Mouse (Mus musculus): ENCODE results near the gene Pkp2.

Gene Pkp2

GRCm38 (mm10) chr16:16260882-16261281 is 47.8 kb downstream of the Pkp2 start:
- no peak for DNase-seq (ENCODE audit: low read depth, low spot score)

- no peak for DNase-seq (ENCODE audit: low read depth, low spot score)
These were observed 48.4 kb downstream of the Pkp2 start for GRCm38 (mm10) chr16:16261481-16261880.

- no peak for DNase-seq (ENCODE audit: low read depth, low spot score)
These were observed 49.3 kb downstream of the Pkp2 start for GRCm38 (mm10) chr16:16262436-16262835.

- peak; percentile 20 for DNase-seq (ENCODE audit: low read depth, low spot score)
These were observed 59.9 kb downstream of the Pkp2 start for GRCm38 (mm10) chr16:16272978-16273377.

- no peak for DNase-seq (ENCODE audit: low read depth, low spot score)
These were observed 60.6 kb downstream of the Pkp2 start for GRCm38 (mm10) chr16:16273752-16274151.

GRCm38 (mm10) chr16:16302369-16303137 is 89.4 kb downstream of the Pkp2 start, which contains the start of gene Yars2:
TSS of gene Yars2 (plus strand) at chr16:16302965.
- peak; percentile 94 for DNase-seq (ENCODE audit: low read depth, low spot score)

- peak; percentile 82 for DNase-seq (ENCODE audit: low read depth, low spot score)
These were observed 90.2 kb downstream of the Pkp2 start for GRCm38 (mm10) chr16:16303138-16303827.

GRCm38 (mm10) chr16:16303888-16304287 is 90.8 kb downstream of the Pkp2 start:
- DNase-seq (ENCODE audit: low read depth, low spot score), result peak; percentile 59

GRCm38 (mm10) chr16:16311319-16311718 is 98.2 kb downstream of the Pkp2 start:
- no peak for DNase-seq (ENCODE audit: low read depth, low spot score)

Measured in A20 (cell line).